Mouse (Mus musculus) urinary bladder, adult 18-20 months (tissue): ENCODE measurements around the gene Il21r.
A peak's percentile ranks its signal among the peaks of the same experiment; 100 is the strongest.

ENCODE experiments used
- DNase-seq, 2 experiments: peaks; one replicate each; pipeline ENCODE4 v3.0.0; 2022; ENCODE audit warnings: low spot score in 2 of 2, mixed read lengths in 2 of 2

Il21r gene

GRCm38 (mm10) chr7:125575738-125576540 lies 27.3 kb upstream of the Il21r start:
- no peak for DNase-seq

DNA sequence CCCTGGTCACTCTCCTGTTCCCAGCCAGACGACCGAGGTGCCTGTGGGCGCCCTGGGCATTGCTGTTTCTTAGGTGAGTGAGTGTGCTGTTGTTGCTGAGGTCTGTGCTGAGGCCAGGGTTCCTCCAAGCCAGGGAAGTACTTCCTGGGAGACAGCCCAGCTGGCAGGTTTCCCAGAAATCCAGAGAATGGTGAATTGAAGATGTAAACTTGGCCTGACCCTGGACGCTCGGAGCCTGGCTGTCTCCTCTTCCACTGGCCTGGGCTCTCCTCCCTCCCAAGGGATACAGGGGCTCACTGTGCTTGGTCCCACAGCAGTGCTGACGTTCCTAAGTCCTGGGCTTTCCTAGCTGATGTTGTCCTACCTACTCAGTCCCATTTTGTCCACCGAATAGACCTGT lies 26.2 kb upstream of the Il21r start:
- peak in 1 of 2 experiments; percentile 61 for DNase-seq

GRCm38 (mm10) chr7:125577486-125578088 lies 25.6 kb upstream of the Il21r start:
- DNase-seq: no peak

DNA sequence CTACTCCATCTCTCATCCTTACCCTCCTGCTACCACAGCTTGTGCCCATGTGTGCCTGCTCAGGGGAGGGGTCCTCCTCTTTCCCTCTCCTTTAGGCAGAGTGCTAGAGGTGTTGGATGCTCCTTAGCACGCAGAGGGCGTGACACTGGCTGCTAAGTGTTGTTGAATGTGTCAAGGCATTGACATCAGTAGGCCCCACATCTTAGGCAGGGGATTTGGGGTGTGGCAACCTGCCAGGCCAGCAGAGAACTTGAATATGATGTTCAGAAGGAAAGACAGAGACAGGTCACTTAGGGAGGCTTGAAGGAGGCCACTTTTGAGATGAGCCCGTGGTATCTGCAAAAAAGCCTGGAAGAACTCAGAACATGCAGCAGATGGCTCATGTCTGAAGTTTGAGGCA lies 25.1 kb upstream of the Il21r start:
- no peak for DNase-seq

GRCm38 (mm10) chr7:125579545-125580219 lies 23.5 kb upstream of the Il21r start:
- DNase-seq: no peak

GRCm38 (mm10) chr7:125580220-125580549 lies 23.0 kb upstream of the Il21r start:
- no peak for DNase-seq

DNA sequence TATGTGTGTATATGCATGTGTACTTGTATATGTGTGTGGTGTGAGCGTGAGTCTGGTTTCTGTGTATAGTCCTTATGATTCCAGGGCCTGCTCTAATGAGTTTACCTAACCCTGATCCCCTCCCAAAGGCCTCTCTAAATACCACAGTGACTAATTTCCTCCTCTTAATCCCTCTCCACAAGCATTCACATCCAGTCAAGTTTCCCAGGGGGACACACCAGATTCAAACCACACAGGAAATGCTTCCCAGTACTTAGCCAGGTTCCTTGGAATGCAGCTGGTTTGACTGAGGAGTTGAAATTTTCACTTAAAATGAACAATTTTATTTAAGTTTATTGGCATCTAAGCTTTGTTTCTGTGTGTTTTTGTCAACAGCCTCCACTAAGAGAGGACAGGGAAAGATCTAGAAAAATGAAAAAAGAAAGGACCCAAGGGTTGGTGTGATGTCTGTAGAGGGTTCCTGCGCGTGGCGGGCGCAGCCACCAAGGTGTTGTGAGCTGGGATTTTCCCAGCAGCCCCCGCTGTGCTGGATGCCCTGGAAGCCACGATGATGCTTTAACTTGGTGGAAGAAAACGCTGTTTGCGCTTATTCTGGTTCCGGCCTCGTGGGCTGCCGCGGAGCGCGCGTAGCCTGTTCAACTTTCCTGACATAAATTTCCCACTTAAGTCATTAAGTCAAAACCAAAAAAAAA lies 22.5 kb upstream of the Il21r start:
- no peak for DNase-seq

DNA sequence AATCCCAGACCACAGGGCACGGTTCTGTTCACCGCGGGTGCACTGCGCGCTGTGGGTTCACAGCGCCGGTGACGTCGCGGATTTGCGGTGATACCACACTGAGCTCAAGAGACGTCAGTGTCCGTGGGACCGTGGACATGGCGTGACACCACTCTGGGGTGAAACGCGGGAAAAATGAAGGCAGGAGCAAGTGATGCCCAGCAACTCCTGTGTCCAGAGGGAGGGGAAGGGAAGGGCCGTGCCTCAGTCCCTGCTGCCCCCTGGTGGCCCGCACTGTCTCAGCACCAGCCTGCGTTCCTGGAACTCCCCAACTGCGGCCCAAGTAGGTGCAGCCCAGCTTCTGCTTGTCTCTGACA lies 21.9 kb upstream of the Il21r start:
- peak; percentile 79 to 84 for DNase-seq

DNA sequence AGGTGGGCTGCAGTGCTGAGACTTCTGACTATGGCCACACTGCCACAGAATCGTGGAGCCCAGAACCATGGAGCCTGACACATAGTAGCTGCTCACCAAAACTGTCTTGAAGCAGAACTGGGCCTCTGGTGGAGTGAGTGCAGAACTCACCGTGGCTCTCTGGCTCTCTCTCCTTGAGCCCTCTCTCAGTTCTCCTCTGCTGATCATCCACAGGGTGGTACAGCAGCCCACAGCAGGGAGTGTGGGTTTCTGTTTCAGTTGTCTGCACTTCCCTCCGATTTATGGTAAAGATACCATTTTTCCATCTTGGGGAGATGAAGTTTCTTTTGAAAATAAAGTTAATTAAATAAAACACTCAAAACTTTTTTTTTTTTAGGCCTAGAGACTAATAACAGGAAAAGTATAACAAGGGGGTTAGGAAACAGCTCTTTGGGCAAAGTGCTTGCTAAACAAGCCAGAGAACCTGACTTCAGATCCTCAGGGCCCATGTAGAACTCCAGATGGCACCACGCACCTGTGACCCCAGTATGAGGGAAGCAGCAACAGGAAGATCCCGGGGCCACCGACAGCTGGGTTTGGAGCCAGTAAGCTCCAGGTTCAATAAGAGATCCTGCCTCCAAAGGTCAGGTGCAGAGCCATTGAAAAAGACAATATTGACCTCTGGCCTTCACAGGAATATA lies 19.8 kb upstream of the Il21r start:
- DNase-seq: no peak

GRCm38 (mm10) chr7:125584005-125584369 lies 19.2 kb upstream of the Il21r start:
- no peak for DNase-seq

GRCm38 (mm10) chr7:125586355-125586754 lies 16.9 kb upstream of the Il21r start:
- DNase-seq: no peak

GRCm38 (mm10) chr7:125588721-125589120 lies 14.5 kb upstream of the Il21r start:
- DNase-seq: no peak

GRCm38 (mm10) chr7:125589896-125590295 lies 13.3 kb upstream of the Il21r start:
- DNase-seq: no peak

GRCm38 (mm10) chr7:125593831-125594230 lies 9.4 kb upstream of the Il21r start:
- no peak for DNase-seq

- no peak for DNase-seq
These were observed 6.8 kb upstream of the Il21r start for GRCm38 (mm10) chr7:125596406-125596805.

- no peak for DNase-seq
These were observed 6.1 kb upstream of the Il21r start for GRCm38 (mm10) chr7:125597083-125597482.

DNA sequence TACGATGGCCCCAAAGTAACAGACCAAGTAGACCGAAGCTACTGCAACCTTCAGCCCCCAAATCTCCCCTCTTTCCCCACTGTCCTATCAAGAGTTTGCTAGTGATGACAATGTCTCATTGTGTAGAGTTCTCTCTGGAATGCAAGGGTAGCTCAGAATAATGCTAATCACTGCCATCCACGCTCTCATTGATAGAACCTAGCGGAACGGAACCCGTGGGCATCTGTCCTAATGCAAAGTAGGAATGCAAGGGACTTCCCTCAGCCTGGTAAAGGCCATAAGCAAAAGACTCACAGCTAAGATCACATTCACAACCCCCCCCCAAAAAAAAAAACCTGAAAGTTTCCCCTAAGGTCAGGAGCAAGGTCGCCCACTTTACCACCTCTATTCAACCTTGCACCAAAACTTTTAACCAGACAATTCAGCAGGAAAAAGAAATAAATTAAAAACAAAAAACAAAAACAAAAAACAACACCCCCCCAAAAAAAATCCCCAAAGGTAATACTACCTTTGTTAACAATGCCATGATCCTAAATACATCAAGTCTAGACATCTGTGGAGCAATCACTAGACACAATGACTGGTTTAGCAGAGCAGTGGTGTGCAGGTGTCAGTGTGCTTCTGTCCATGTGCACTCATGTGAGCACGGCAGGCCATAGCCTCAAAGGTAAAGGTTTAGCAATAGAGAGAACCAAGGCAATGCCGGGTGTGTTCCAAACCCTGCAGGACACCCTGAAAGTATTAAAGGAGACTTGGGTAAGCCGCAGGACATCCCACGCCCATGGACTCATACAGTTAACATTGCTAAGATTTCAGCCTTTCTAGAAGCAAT lies 5.5 kb upstream of the Il21r start:
- no peak for DNase-seq

DNA sequence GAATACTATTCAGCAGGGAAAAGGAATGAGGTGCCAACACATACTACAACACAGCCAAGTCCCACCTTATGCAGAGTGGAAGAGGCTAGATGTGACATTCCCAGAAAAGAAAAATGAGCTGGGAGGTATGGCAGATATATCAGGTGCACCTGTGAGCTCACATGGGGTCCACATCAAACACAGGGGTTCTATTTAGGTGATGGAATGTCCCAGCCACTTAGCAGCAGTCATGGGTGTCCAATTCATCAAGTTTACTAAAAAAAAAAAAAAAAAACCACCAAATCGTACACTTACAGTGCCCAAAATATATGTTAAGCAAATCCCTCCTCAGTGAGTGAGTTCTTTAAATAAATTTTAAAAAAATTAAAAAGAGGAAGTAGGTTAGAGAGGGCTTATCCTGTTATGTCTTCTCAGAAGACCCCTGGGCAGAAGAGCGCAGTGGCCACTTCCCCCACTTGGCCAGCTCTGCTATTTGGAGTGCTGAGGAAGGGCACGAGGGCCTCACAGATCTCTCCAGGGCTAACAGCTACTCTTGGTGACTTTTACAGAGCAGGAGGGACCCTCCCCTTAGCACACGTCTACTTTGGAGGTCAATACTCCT lies 3.8 kb upstream of the Il21r start:
- DNase-seq: no peak

- no peak for DNase-seq
These were observed 3.1 kb upstream of the Il21r start for GRCm38 (mm10) chr7:125600136-125600535.

- DNase-seq: no peak
These were observed 2.5 kb upstream of the Il21r start for GRCm38 (mm10) chr7:125600612-125601279.
